Mouse (Mus musculus): ENCODE measurements around the gene Gm9821. TPM values are rescaled to one million over a fixed set of nuclear protein-coding genes. Genes with fewer than 3 reads are reported as not detected.

Gene Gm9821
- polyA plus RNA-seq, 1 experiment from 2014 or later, result 0.49 TPM

DNA sequence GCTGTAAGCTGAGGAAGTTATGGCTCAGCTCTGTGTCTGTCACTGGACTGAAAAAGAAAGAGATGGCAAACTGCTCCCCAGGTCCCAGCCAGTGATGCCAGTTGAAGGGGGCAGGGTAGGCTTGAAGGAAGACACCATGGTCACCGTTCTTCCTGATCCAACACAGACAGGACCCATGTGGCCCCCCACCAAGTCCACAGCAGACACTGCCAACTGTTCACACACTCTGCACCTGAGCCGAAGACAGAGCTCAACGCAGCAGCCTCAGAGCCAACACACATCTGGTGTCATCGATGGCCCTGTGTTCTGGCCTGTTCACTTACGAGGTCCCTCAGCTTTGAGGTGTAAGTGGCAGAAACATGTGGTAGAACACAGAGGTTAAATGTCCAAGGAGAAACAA is 15.0 kb downstream of the Gm9821 start:
- H3K27me3 ChIP-seq (ENCODE audit: control insufficient read depth, insufficient read depth, low read length), result no peaks in the 10 kb centered on the region
- H3K27ac ChIP-seq (ENCODE audit: low read depth, low read length), result no peak overlapping the region
- no peak overlapping the region for H3K9ac ChIP-seq (ENCODE audit: low read depth, low read length)
- no peak overlapping the region for H3K4me2 ChIP-seq (replicated peaks; ENCODE audit: low read depth, low read length)
- peaks cover 24% of the 10 kb centered on the region for H3K4me1 ChIP-seq (ENCODE audit: control insufficient read depth, insufficient read depth, low read length)
- H3K4me3 ChIP-seq (ENCODE audit: low read length), result no peak overlapping the region
- H3K9me3 ChIP-seq (ENCODE audit: control insufficient read depth, low read length), result no peaks in the 10 kb centered on the region
- 93% methylated on average over 5 of the region's 5 CpGs for WGBS
- no peaks in the 10 kb centered on the region; the same call in 1 of the 2 replicates for H3K36me3 ChIP-seq (ENCODE audit: control insufficient read depth, insufficient read depth, low read length)
- no peak for ATAC-seq (ENCODE audit: low FRiP score, low TSS enrichment)

DNA sequence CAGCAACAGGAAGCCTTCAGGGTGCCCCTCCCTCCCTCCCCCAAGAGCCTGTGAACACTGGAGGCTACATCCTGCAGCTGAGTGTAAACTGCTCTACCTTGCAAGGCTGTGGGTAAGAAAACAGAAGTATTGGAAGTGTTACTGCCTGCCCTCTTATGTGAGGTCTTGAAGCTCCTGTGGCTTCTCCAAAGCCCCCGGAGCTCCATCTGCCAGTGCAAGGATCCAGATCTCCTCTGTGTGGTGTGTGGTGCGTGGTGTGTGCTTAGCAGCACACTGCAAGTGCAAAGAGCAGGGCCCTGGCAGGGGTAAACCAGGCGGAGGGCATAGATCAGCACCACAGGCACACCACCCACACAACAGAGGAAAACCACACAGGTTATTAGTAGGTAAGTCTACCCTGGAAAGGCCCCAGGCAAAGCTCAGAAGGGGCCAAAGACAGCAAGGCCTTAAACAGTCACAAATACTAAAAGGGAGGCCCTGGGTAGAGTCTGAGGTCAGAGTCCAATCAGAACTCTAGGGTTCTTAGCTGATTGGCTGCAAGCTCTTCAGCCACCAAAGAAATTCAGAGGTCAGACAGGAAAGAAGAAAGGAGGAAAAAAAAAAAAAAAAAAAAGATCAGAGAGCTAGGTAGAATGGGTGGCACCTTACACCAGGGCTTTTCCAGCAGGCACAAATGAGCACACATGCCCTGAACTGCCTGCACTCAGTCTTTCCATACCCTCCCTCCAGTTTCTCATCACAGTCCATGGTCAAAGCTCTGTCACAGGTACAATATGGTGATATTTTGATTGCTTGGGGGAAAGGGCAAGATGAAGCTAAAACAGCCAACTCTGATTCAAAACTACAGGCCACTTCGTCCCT is 16.6 kb downstream of the Gm9821 start:
- peak overlapping the region; percentile 92; the same call in 1 of the 2 replicates for H3K9ac ChIP-seq (ENCODE audit: low read depth, low read length)
- peak overlapping the region; percentile 90 for H3K4me3 ChIP-seq (ENCODE audit: low read length)
- no peaks in the 10 kb centered on the region for H3K9me3 ChIP-seq (ENCODE audit: control insufficient read depth, low read length)
- no peak overlapping the region for H3K27ac ChIP-seq (ENCODE audit: low read depth, low read length)
- no peaks in the 10 kb centered on the region; the same call in 1 of the 2 replicates for H3K36me3 ChIP-seq (ENCODE audit: control insufficient read depth, insufficient read depth, low read length)
- H3K4me1 ChIP-seq (ENCODE audit: control insufficient read depth, insufficient read depth, low read length), result peaks cover 25% of the 10 kb centered on the region
- no peak for ATAC-seq (ENCODE audit: low FRiP score, low TSS enrichment)
- H3K27me3 ChIP-seq (ENCODE audit: control insufficient read depth, insufficient read depth, low read length), result no peaks in the 10 kb centered on the region; the same call in 1 of the 2 replicates
- whole genome bisulfite sequencing, result 52% methylated on average over 4 of the region's 4 CpGs
- peak overlapping the region; percentile 85 for H3K4me2 ChIP-seq (replicated peaks; ENCODE audit: low read depth, low read length)

DNA sequence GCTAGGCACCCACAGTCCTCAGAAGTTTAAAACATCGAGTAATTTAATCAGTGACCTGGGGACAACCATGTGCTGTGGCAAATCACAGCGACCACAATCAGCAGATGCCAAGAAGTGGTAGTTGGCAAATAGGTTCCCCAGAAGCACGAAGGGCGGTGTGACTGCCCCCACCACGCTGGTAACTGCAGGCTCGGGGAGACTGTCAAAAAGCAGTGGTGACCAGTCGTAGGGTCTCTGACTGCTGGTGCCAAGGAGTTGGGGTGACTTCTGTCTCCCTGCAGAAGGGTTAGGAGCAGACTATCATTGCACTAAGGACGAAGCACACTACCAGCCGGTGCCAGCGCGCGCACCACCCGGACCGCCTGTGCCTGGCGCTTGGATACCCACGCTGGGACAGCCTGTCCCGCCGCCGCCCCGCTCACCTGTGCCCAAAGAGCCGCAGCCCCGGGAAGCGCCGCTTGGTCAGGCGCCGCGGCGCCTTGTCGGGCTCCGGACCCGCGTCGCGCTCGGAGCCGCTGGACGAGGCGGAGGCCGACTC is 17.4 kb downstream of the Gm9821 start:
- no peaks in the 10 kb centered on the region for H3K9me3 ChIP-seq (ENCODE audit: control insufficient read depth, low read length)
- no peak for ATAC-seq (ENCODE audit: low FRiP score, low TSS enrichment)
- WGBS, result under 1% methylated on average over 29 of the region's 39 CpGs
- peak overlapping the region; percentile 57; the same call in 1 of the 2 replicates for H3K27ac ChIP-seq (ENCODE audit: low read depth, low read length)
- H3K4me1 ChIP-seq (ENCODE audit: control insufficient read depth, insufficient read depth, low read length), result peaks cover 20% of the 10 kb centered on the region
- peak overlapping the region; percentile 90 for H3K4me3 ChIP-seq (ENCODE audit: low read length)
- H3K4me2 ChIP-seq (replicated peaks; ENCODE audit: low read depth, low read length), result peak overlapping the region; percentile 85
- peak overlapping the region; percentile 92 for H3K9ac ChIP-seq (ENCODE audit: low read depth, low read length)
- no peaks in the 10 kb centered on the region; the same call in 1 of the 2 replicates for H3K36me3 ChIP-seq (ENCODE audit: control insufficient read depth, insufficient read depth, low read length)
- H3K27me3 ChIP-seq (ENCODE audit: control insufficient read depth, insufficient read depth, low read length), result no peaks in the 10 kb centered on the region; the same call in 1 of the 2 replicates

DNA sequence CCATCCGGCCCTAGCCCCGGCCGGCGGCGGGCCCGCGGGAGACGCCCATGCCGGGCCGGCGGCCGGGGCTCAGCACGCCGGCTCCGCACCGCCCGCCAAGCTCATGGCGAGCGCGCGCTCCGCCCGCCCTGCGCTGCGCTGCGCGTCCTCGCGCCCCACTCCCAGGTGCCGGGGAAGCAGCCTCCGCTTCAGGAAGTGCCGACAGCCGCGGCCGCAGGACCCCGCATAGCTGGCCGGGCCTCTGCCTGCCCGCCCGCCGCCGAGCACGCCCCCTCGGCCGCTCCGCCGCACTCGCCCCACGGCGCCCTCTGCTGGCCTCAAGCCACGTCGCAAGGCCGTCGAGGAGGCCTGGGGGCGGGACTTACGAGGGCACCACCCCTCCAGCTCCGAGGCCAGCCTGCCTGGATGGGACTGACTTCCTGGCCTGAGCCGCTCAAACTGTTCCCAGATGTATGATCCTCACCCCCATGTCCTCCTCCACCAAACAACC is 18.0 kb downstream of the Gm9821 start:
- ATAC-seq (ENCODE audit: low FRiP score, low TSS enrichment), result peak; percentile 94
- Histone ChIP-seq H3K4me3 (ENCODE audit: low read length) (peak overlapping the region; percentile 90), H3K27me3 (ENCODE audit: control insufficient read depth, insufficient read depth, low read length) (no peaks in the 10 kb centered on the region; the same call in 1 of the 2 replicates), H3K4me1 (ENCODE audit: control insufficient read depth, insufficient read depth, low read length) (peaks cover 20% of the 10 kb centered on the region), H3K36me3 (ENCODE audit: control insufficient read depth, insufficient read depth, low read length) (no peaks in the 10 kb centered on the region; the same call in 1 of the 2 replicates), H3K27ac (ENCODE audit: low read depth, low read length) (peak overlapping the region; percentile 57; the same call in 1 of the 2 replicates), H3K4me2 (replicated peaks; ENCODE audit: low read depth, low read length) (peak overlapping the region; percentile 85), H3K9ac (ENCODE audit: low read depth, low read length) (peak overlapping the region; percentile 92), H3K9me3 (ENCODE audit: control insufficient read depth, low read length) (no peaks in the 10 kb centered on the region)
- WGBS, result under 1% methylated on average over 51 of the region's 57 CpGs

DNA sequence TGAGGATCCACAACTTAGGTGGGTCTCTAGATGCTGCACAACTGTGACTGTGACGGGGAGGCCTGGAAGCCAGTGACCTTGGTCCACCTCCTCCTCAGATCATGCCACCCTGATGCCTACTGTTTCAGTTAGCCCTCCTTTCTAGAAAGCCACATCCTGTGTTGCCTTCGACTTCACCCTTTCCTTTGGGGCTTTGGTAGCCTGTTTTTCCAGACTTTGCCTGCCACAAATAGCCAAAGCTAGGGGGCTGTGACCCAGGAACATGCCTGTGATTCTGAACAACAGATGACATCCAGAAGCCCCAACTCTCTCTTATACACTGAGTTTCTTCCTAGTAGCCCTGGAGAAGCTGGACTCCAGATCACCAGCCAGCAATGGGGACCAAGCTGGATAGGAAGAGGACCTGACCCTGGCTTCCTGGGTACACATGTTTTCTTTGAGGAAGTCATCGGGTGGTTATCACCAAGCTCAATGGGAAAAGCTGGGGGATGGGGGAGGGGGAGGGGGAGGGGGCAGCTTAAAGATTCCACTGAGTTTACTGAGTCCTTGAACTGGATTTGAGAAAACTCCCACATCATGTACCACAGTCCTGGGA is 19.2 kb downstream of the Gm9821 start:
- no peak for ATAC-seq (ENCODE audit: low FRiP score, low TSS enrichment)
- Histone ChIP-seq H3K27ac (ENCODE audit: low read depth, low read length) (peak overlapping the region; percentile 49; the same call in 1 of the 2 replicates), H3K9me3 (ENCODE audit: control insufficient read depth, low read length) (no peaks in the 10 kb centered on the region), H3K4me3 (ENCODE audit: low read length) (peak overlapping the region; percentile 90; the same call in 1 of the 2 replicates), H3K9ac (ENCODE audit: low read depth, low read length) (peak overlapping the region; percentile 43; the same call in 1 of the 2 replicates), H3K36me3 (ENCODE audit: control insufficient read depth, insufficient read depth, low read length) (no peaks in the 10 kb centered on the region; the same call in 1 of the 2 replicates), H3K27me3 (ENCODE audit: control insufficient read depth, insufficient read depth, low read length) (no peaks in the 10 kb centered on the region; the same call in 1 of the 2 replicates), H3K4me1 (ENCODE audit: control insufficient read depth, insufficient read depth, low read length) (peaks cover 20% of the 10 kb centered on the region), H3K4me2 (replicated peaks; ENCODE audit: low read depth, low read length) (peak overlapping the region; percentile 35)
- 80% methylated on average over 3 of the region's 3 CpGs for WGBS

DNA sequence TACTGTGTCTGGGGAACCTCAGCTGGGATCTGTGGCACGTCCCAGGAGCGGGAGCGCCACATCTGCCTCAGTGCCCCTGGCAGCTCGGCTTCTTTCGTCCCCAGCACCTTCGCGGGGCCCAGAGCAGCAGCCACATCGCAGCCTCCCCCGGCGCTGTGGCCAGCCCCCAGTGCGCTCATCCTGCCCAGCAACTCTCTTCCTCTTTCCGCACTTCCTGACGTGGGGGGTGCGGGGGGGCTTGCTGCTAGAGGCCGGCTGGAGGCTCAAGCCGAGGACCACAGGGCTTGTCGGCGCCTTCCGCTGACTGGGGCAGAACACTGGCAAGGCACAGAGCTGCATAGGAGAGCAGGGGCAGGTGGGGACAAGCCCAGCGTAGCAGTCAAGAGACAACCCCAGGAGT is 19.9 kb downstream of the Gm9821 start:
- no peaks in the 10 kb centered on the region; the same call in 1 of the 2 replicates for H3K36me3 ChIP-seq (ENCODE audit: control insufficient read depth, insufficient read depth, low read length)
- peak overlapping the region; percentile 24; the same call in 1 of the 2 replicates for H3K4me3 ChIP-seq (ENCODE audit: low read length)
- 11% methylated on average over 20 of the region's 20 CpGs for WGBS
- H3K27ac ChIP-seq (ENCODE audit: low read depth, low read length), result peak overlapping the region; percentile 49
- peaks cover 20% of the 10 kb centered on the region for H3K4me1 ChIP-seq (ENCODE audit: control insufficient read depth, insufficient read depth, low read length)
- H3K9me3 ChIP-seq (ENCODE audit: control insufficient read depth, low read length), result no peaks in the 10 kb centered on the region
- peak overlapping the region; percentile 43 for H3K9ac ChIP-seq (ENCODE audit: low read depth, low read length)
- no peaks in the 10 kb centered on the region; the same call in 1 of the 2 replicates for H3K27me3 ChIP-seq (ENCODE audit: control insufficient read depth, insufficient read depth, low read length)
- no peak for ATAC-seq (ENCODE audit: low FRiP score, low TSS enrichment)
- H3K4me2 ChIP-seq (replicated peaks; ENCODE audit: low read depth, low read length), result peak overlapping the region; percentile 35

DNA sequence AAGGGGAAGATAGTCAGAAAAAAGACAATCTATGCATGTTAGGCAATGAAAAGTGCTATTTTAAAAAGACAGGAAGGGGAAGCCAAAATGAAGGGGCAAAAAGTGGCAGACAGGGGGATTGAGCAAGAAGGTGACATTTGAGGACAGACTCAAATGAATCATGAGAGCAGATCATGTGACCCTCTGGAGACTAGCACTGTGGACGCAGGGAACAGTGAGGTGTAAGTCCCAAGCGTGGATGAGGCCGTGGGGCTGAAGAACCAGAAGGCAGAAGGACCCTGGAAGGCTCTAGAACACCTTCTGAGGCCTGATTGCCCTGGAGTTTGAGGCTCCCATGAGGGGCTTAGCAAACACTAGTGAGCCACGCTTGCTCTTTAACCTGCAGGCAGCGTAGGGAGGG is 20.9 kb downstream of the Gm9821 start:
- Histone ChIP-seq H3K4me3 (ENCODE audit: low read length) (no peak overlapping the region), H3K9me3 (ENCODE audit: control insufficient read depth, low read length) (no peaks in the 10 kb centered on the region), H3K27ac (ENCODE audit: low read depth, low read length) (no peak overlapping the region), H3K36me3 (ENCODE audit: control insufficient read depth, insufficient read depth, low read length) (no peaks in the 10 kb centered on the region; the same call in 1 of the 2 replicates), H3K9ac (ENCODE audit: low read depth, low read length) (no peak overlapping the region), H3K4me1 (ENCODE audit: control insufficient read depth, insufficient read depth, low read length) (peaks cover 26% of the 10 kb centered on the region), H3K4me2 (replicated peaks; ENCODE audit: low read depth, low read length) (no peak overlapping the region), H3K27me3 (ENCODE audit: control insufficient read depth, insufficient read depth, low read length) (no peaks in the 10 kb centered on the region; the same call in 1 of the 2 replicates)
- ATAC-seq (ENCODE audit: low FRiP score, low TSS enrichment), result no peak
- 85% methylated on average over 5 of the region's 5 CpGs for WGBS

DNA sequence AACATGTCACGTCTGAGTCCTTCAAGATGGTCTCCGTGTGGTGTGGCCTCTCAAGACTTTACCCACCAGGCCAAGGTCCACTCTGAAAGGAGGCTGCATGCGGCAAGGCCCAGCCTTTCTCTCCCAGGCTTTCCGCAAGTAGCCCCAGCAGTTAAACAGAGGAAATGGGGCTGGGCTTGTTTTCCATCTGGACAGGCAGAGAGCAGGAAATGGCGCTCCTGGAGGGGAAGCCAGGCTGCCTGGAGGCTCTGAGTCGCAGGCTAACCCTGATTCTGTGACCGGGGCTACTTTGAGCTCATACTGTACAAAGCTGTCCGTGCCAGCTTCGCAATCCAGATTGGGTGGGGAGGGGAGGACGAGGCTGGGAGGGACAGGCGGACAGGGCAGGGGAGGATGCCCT is 22.5 kb downstream of the Gm9821 start:
- ATAC-seq (ENCODE audit: low FRiP score, low TSS enrichment), result no peak
- H3K4me3 ChIP-seq (ENCODE audit: low read length), result no peak overlapping the region
- no peak overlapping the region for H3K4me2 ChIP-seq (replicated peaks; ENCODE audit: low read depth, low read length)
- WGBS, result 54% methylated on average over 11 of the region's 11 CpGs
- H3K4me1 ChIP-seq (ENCODE audit: control insufficient read depth, insufficient read depth, low read length), result peaks cover 24% of the 10 kb centered on the region
- no peaks in the 10 kb centered on the region; the same call in 1 of the 2 replicates for H3K27me3 ChIP-seq (ENCODE audit: control insufficient read depth, insufficient read depth, low read length)
- peak overlapping the region; percentile 74; the same call in 1 of the 2 replicates for H3K27ac ChIP-seq (ENCODE audit: low read depth, low read length)
- no peaks in the 10 kb centered on the region for H3K36me3 ChIP-seq (ENCODE audit: control insufficient read depth, insufficient read depth, low read length)
- H3K9ac ChIP-seq (ENCODE audit: low read depth, low read length), result no peak overlapping the region
- H3K9me3 ChIP-seq (ENCODE audit: control insufficient read depth, low read length), result no peaks in the 10 kb centered on the region

Data from kidney, embryonic 14.5 days (tissue).